Mouse (Mus musculus) limb, embryonic 11.5 days (tissue): ENCODE data around the gene Zap70. TPM values are rescaled to one million over a fixed set of nuclear protein-coding genes. Genes with fewer than 3 reads are reported as not detected.

ENCODE experiments used
- ATAC-seq: fragments of 200-750 bp; cut with Nextera tagmentation; 2 replicates; pipeline ENCODE4 v1.8.0; 2017; ENCODE audit warnings: low read depth; ENCODE audit not compliant: insufficient number of reproducible peaks, low FRiP score, low TSS enrichment
- DNase-seq: peaks from one replicate; pipeline ENCODE4 v3.0.0-alpha.2; 2015; ENCODE audit warnings: low spot score
- H3K27ac ChIP-seq: fragments of 300-500 bp; sonication (generic); replicated peaks from 2 replicates; pipeline ENCODE4 v1.5.1; 2014; ENCODE audit warnings: low read depth, mild to moderate bottlenecking, low read length
- H3K27me3 ChIP-seq: fragments of 300-500 bp; sonication (generic); 2 replicates; pipeline ENCODE4 v1.6.1; 2014; ENCODE audit warnings: mild to moderate bottlenecking, low read length, mixed read lengths; ENCODE audit not compliant: control insufficient read depth, insufficient read depth
- H3K36me3 ChIP-seq: fragments of 300-500 bp; sonication (generic); 2 replicates; pipeline ENCODE4 v1.6.1; 2014; ENCODE audit warnings: mild to moderate bottlenecking, low read length, moderate library complexity, mixed read lengths; ENCODE audit not compliant: control insufficient read depth, insufficient read depth
- H3K4me1 ChIP-seq: fragments of 300-500 bp; sonication (generic); 2 replicates; pipeline ENCODE4 v1.6.1; 2014; ENCODE audit warnings: low read length, mixed read lengths; ENCODE audit not compliant: control insufficient read depth, insufficient read depth
- H3K4me2 ChIP-seq: fragments of 300-500 bp; sonication (generic); 2 replicates; pipeline ENCODE4 v1.6.1; 2014; ENCODE audit warnings: low read depth, mild to moderate bottlenecking, moderate library complexity; ENCODE audit not compliant: severe bottlenecking
- H3K4me3 ChIP-seq: fragments of 300-500 bp; sonication (generic); 2 replicates; pipeline ENCODE4 v1.5.1; 2014; ENCODE audit warnings: low read depth, low read length
- H3K9ac ChIP-seq: fragments of 300-500 bp; sonication (generic); 2 replicates; pipeline ENCODE4 v1.6.1; 2014; ENCODE audit warnings: mild to moderate bottlenecking, low read length
- H3K9me3 ChIP-seq: fragments of 300-500 bp; sonication (generic); 2 replicates; pipeline ENCODE4 v1.6.1; 2016; ENCODE audit warnings: low read length; ENCODE audit not compliant: control insufficient read depth
- WGBS: fragments of 180-500 bp; shearing (Covaris S2); extraction: QIAGEN DNeasy Blood & Tissue Kit; methylation state at CpG from one replicate; pipeline ENCODE4 v1.1.7; 2014; 5-methylcytosine and 5-hydroxymethylcytosine counted together
- polyA plus RNA-seq: library from polyadenylated mRNA; unstranded; fragments of >200 nt; fragmentation: Nextera tagmentation; extraction: Ambion mirVana; gene quantifications from 2 replicates; pipeline ENCODE4 v1.2.1, GENCODE M21; 2014

Zap70 gene
- polyA plus RNA-seq = 0.17 and 0.32 TPM in 2 replicates

DNA sequence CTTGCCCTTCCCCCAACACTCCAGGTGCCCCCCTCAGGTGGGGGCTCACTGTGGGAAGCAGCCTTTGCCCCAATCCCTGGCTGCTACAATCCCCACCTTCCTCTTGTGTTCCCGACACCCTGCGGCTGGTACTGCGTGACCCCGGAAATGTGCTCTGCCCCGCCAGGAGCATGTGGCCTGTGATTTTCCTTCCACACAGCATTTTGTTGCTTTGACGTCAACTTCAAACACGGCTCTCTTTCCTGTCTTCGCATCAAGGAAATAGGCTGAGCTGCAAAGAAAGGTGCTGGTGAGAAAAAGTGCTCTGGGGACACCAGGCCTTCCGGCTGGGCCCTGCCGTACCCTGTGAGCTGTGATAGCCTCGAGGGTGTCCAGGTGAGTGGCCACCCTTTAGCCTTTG, at the start of gene Zap70:
TSS of gene Zap70 (plus strand) at position 231 of the 400 bp plus-strand sequence.
- no peak within 1 kb of the TSS for H3K4me2 ChIP-seq
- no peaks in the 10 kb centered on the region for H3K9me3 ChIP-seq
- 80% methylated on average over 11 of the region's 11 CpGs for WGBS
- H3K27me3 ChIP-seq = no peaks in the 10 kb centered on the region
- DNase-seq = no peak
- H3K36me3 ChIP-seq = no peaks in the 10 kb centered on the region
- no peaks in the 10 kb centered on the region for H3K4me1 ChIP-seq
- H3K27ac ChIP-seq = no peak within 1 kb of the TSS
- H3K9ac ChIP-seq = no peak within 1 kb of the TSS
- no peak for ATAC-seq
- no peak within 1 kb of the TSS for H3K4me3 ChIP-seq

GRCm38 (mm10) chr1:36714311-36714710, 47.3 kb upstream of the Zap70 start, which contains the start of gene Actr1b:
Actr1b (minus strand) TSS chr1:36714422.
- H3K4me1 ChIP-seq = no peaks in the 10 kb centered on the region
- no peak within 1 kb of the TSS for H3K4me2 ChIP-seq
- H3K9me3 ChIP-seq = no peaks in the 10 kb centered on the region
- no peaks in the 10 kb centered on the region for H3K27me3 ChIP-seq
- H3K36me3 ChIP-seq = no peaks in the 10 kb centered on the region
- H3K4me3 ChIP-seq = no peak within 1 kb of the TSS
- no peak within 1 kb of the TSS for H3K9ac ChIP-seq
- DNase-seq (no peak), ATAC-seq (no peak)
- 86% methylated on average over 5 of the region's 5 CpGs for WGBS
- H3K27ac ChIP-seq = no peak within 1 kb of the TSS

GRCm38 (mm10) chr1:36718786-36719185, 42.8 kb upstream of the Zap70 start:
- Histone ChIP-seq H3K4me3 (no peak overlapping the region), H3K36me3 (no peaks in the 10 kb centered on the region), H3K9ac (no peak overlapping the region), H3K4me2 (no peak overlapping the region), H3K9me3 (no peaks in the 10 kb centered on the region), H3K27ac (no peak overlapping the region), H3K27me3 (no peaks in the 10 kb centered on the region), H3K4me1 (peaks cover 4% of the 10 kb centered on the region)
- 88% methylated on average over 1 of the region's 1 CpGs for WGBS
- DNase-seq (no peak), ATAC-seq (no peak)

- Histone ChIP-seq H3K36me3 (no peaks in the 10 kb centered on the region), H3K9me3 (no peaks in the 10 kb centered on the region), H3K4me1 (peaks cover 10% of the 10 kb centered on the region), H3K4me3 (no peak overlapping the region), H3K4me2 (no peak overlapping the region), H3K27me3 (no peaks in the 10 kb centered on the region), H3K9ac (no peak overlapping the region), H3K27ac (peak overlapping the region; percentile 65)
- WGBS = 38% methylated on average over 16 of the region's 16 CpGs
- DNase-seq (peak; percentile 62), ATAC-seq (peak; percentile 75)
These were observed 38.2 kb upstream of the Zap70 start for GRCm38 (mm10) chr1:36723146-36724056.

DNA sequence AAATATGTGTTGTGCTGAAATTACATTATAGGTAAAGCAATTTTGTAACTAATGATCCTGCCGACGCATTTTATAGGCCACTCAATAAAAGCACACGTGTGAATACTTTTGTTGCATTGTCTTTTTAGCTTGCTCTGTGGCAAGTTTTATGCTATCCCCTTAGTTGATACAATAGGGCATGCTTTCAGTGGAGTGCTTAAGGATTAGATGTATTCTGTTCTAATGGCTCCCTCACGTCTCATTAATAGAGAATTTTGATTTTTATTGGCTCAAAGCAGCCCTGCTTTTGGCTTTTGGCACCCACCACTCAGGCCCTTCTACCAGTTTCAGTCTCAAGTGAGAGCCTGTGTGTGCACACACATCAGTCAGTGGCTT, 37.6 kb upstream of the Zap70 start:
- Histone ChIP-seq H3K9ac (no peak overlapping the region), H3K4me1 (peaks cover 10% of the 10 kb centered on the region), H3K9me3 (no peaks in the 10 kb centered on the region), H3K4me3 (no peak overlapping the region), H3K27ac (peak overlapping the region; percentile 65), H3K4me2 (no peak overlapping the region), H3K36me3 (no peaks in the 10 kb centered on the region), H3K27me3 (no peaks in the 10 kb centered on the region)
- ATAC-seq (no peak), DNase-seq (no peak)
- 25% methylated on average over 4 of the region's 4 CpGs for WGBS

GRCm38 (mm10) chr1:36737300-36737699, 24.3 kb upstream of the Zap70 start:
- Histone ChIP-seq H3K9me3 (no peaks in the 10 kb centered on the region), H3K36me3 (no peaks in the 10 kb centered on the region), H3K27me3 (no peaks in the 10 kb centered on the region), H3K4me2 (no peak overlapping the region), H3K4me1 (no peaks in the 10 kb centered on the region), H3K9ac (no peak overlapping the region), H3K27ac (no peak overlapping the region), H3K4me3 (no peak overlapping the region)
- 15% methylated on average over 4 of the region's 4 CpGs for WGBS
- no peak for ATAC-seq
- DNase-seq = peak; percentile 89

- 81% methylated on average over 5 of the region's 5 CpGs for WGBS
- Histone ChIP-seq H3K4me3 (no peak overlapping the region), H3K27me3 (no peaks in the 10 kb centered on the region), H3K4me2 (no peak overlapping the region), H3K36me3 (no peaks in the 10 kb centered on the region), H3K27ac (no peak overlapping the region), H3K4me1 (peaks cover 2% of the 10 kb centered on the region; the same call in 1 of the 2 replicates), H3K9me3 (no peaks in the 10 kb centered on the region), H3K9ac (no peak overlapping the region)
- DNase-seq = no peak
- ATAC-seq = no peak
These were observed 22.4 kb upstream of the Zap70 start for GRCm38 (mm10) chr1:36739231-36739630.

DNA sequence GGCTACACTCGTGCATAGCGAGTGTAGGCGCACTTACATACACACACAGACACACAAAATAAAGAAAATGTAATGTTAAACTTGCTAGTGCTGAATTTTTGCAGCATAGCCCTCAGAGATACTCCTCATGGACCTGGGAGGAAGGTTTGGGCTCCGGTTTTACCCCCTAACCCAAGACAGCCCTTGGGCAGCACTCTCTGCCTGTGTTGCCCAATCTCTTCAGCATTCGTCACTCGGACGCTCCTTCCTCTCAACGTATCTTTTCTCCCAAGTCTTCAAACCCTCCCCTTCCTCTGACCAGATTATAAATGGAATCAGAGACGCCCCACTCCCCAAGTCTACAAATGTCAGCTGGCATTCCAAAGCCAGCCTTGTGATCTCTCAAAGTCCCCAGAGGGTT, 18.6 kb upstream of the Zap70 start:
- DNase-seq (no peak), ATAC-seq (no peak)
- no peaks in the 10 kb centered on the region for H3K27me3 ChIP-seq
- no peak overlapping the region for H3K4me3 ChIP-seq
- no peaks in the 10 kb centered on the region for H3K9me3 ChIP-seq
- H3K4me1 ChIP-seq = peaks cover 3% of the 10 kb centered on the region; the same call in 1 of the 2 replicates
- H3K36me3 ChIP-seq = no peaks in the 10 kb centered on the region
- H3K4me2 ChIP-seq = no peak overlapping the region
- 76% methylated on average over 9 of the region's 9 CpGs for WGBS
- H3K9ac ChIP-seq = no peak overlapping the region
- H3K27ac ChIP-seq = no peak overlapping the region
